Mouse (Mus musculus): ENCODE measurements around the gene Ehd2. TPM values are rescaled to one million over a fixed set of nuclear protein-coding genes. Genes with fewer than 3 reads are reported as not detected.

The Ehd2 gene
- total RNA-seq (2021): 10 to 100 TPM; 65.8 to 77.3 TPM
- long read RNA-seq, experiment 1, full-length matches to known transcripts: 46 of 69 reads
- long read RNA-seq, experiment 1, partial matches to known transcripts: 5 of 69 reads
- long read RNA-seq, experiment 1, other reads (novel, unspliced or antisense): 18 of 69 reads
- long read RNA-seq, experiment 2, full-length matches to known transcripts: 13 of 22 reads
- long read RNA-seq, experiment 2, partial matches to known transcripts: 0 of 22 reads
- long read RNA-seq, experiment 2, other reads (novel, unspliced or antisense): 9 of 22 reads

GRCm38 (mm10) chr7:15967312-15967711 lies at the start of gene Ehd2:
Gene Ehd2, minus strand, starts transcription at chr7:15967567.
- peak; percentile 88 to 91 for DNase-seq

- DNase-seq: no peak
Observed at GRCm38 (mm10) chr7:16015384-16015783, 48.0 kb upstream of the Ehd2 start.

- peak; percentile 74 to 76 for DNase-seq
Observed at GRCm38 (mm10) chr7:16014521-16015175, 47.3 kb upstream of the Ehd2 start.

- DNase-seq: no peak
Observed at GRCm38 (mm10) chr7:16013722-16014275, 46.4 kb upstream of the Ehd2 start.

GRCm38 (mm10) chr7:16012576-16013263 lies 45.4 kb upstream of the Ehd2 start:
- peak; percentile 47 to 60 for DNase-seq

- DNase-seq: no peak
Observed at GRCm38 (mm10) chr7:16011418-16012085, 44.2 kb upstream of the Ehd2 start.

GRCm38 (mm10) chr7:16010649-16011048 lies 43.3 kb upstream of the Ehd2 start:
- no peak for DNase-seq

- DNase-seq: no peak
Observed at GRCm38 (mm10) chr7:16009636-16010035, 42.3 kb upstream of the Ehd2 start.

GRCm38 (mm10) chr7:16005020-16005419 lies 37.7 kb upstream of the Ehd2 start:
- DNase-seq: no peak

- DNase-seq: peak in 1 of 2 experiments; percentile 58
Observed at GRCm38 (mm10) chr7:16004177-16004856, 37.0 kb upstream of the Ehd2 start.

GRCm38 (mm10) chr7:16003032-16003431 lies 35.7 kb upstream of the Ehd2 start:
- no peak for DNase-seq

- peak; percentile 87 to 92 for DNase-seq
Observed at GRCm38 (mm10) chr7:16002171-16002570, 34.8 kb upstream of the Ehd2 start.

- DNase-seq: no peak
Observed at GRCm38 (mm10) chr7:16001691-16002090, 34.3 kb upstream of the Ehd2 start.

GRCm38 (mm10) chr7:15993789-15994188 lies 26.4 kb upstream of the Ehd2 start:
- no peak for DNase-seq

- DNase-seq: no peak
Observed at GRCm38 (mm10) chr7:15993152-15993551, 25.8 kb upstream of the Ehd2 start.

GRCm38 (mm10) chr7:15991764-15992163 lies 24.4 kb upstream of the Ehd2 start:
- no peak for DNase-seq

- DNase-seq: no peak
Observed at GRCm38 (mm10) chr7:15987661-15988356, 20.4 kb upstream of the Ehd2 start.

- DNase-seq: peak; percentile 58 to 71
Observed at GRCm38 (mm10) chr7:15982729-15983407, 15.5 kb upstream of the Ehd2 start.

- DNase-seq: peak; percentile 70 to 84
Observed at GRCm38 (mm10) chr7:15981538-15981937, 14.2 kb upstream of the Ehd2 start.

GRCm38 (mm10) chr7:15980246-15980645 lies 12.9 kb upstream of the Ehd2 start:
- peak; percentile 55 to 80 for DNase-seq
